Mouse (Mus musculus) testis, adult 2 months (tissue): ENCODE data around the gene Spock1.

Experiments used
- CTCF ChIP-seq: fragments of 200-500 bp; IDR thresholded peaks from 2 replicates; pipeline ENCODE4 v1.5.1; 2012; ENCODE audit warnings: low read depth, mild to moderate bottlenecking, inconsistent platforms, low read length, moderate library complexity; ENCODE audit not compliant: control insufficient read depth, insufficient read depth, insufficient replicate concordance
- POLR2A ChIP-seq: fragments of 200-500 bp; IDR thresholded peaks from 2 replicates; pipeline ENCODE4 v1.6.1; 2012; ENCODE audit warnings: low read depth, mild to moderate bottlenecking, inconsistent platforms, low read length, moderate library complexity; ENCODE audit not compliant: control insufficient read depth

- no peak for TF ChIP-seq CTCF
- TF ChIP-seq POLR2A, result no peak
Measured at GRCm38 (mm10) chr13:57671322-57671721, 236.8 kb downstream of the Spock1 start.
